Mouse (Mus musculus) lung, embryonic 15.5 days (tissue): ENCODE measurements around the gene Cdc25a. TPM values are rescaled to one million over a fixed set of nuclear protein-coding genes. Genes with fewer than 3 reads are reported as not detected.

Experiments
- microRNA-seq: library from miRNA; unstranded; fragments of <30 nt; microRNA quantifications from one replicate; pipeline ENCODE4, GENCODE M21; 2016
- polyA plus RNA-seq: library from polyadenylated mRNA; unstranded; fragments of >200 nt; fragmentation: Nextera tagmentation; extraction: Ambion mirVana; gene quantifications from 2 replicates; pipeline ENCODE4 v1.2.1, GENCODE M21; 2015

Gene Cdc25a
- polyA plus RNA-seq, 1 experiment from 2014 or later, result 27.2 TPM

Small RNAs within 50 kb of the gene (microRNA-seq; reads per million reads assigned to microRNA genes)
- 0.74 reads per million for gene Mir7089

Other genes with a start within 250 kb of the Cdc25a start
- gene Fbxw24, start 249.5 kb upstream of the Cdc25a start, polyA plus RNA-seq, result 0.10 TPM in 1 of 2 replicates, not detected in the other
- gene Fbxw25, start 210.9 kb upstream of the Cdc25a start, polyA plus RNA-seq, result not detected in 2 replicates
- gene Fbxw18, start 172.9 kb upstream of the Cdc25a start, polyA plus RNA-seq, result not detected in 2 replicates
- not detected in 2 replicates for gene Fbxw26, start 129.5 kb upstream of the Cdc25a start, polyA plus RNA-seq
- gene Fbxw27, start 84.9 kb upstream of the Cdc25a start, polyA plus RNA-seq, result not detected in 2 replicates
- gene Spink8, start 63.3 kb upstream of the Cdc25a start, polyA plus RNA-seq, result not detected in 2 replicates
- gene Nme6, start 42.8 kb upstream of the Cdc25a start, polyA plus RNA-seq, result 52.9 and 58.0 TPM in 2 replicates
- gene Camp, start 26.0 kb upstream of the Cdc25a start, polyA plus RNA-seq, result 1.0 and 1.2 TPM in 2 replicates
- 46.7 and 49.9 TPM in 2 replicates for gene Map4, start 55.9 kb downstream of the Cdc25a start, polyA plus RNA-seq
- 122 TPM in 2 replicates for gene Smarcc1, start 242.1 kb downstream of the Cdc25a start, polyA plus RNA-seq
- 115 and 120 TPM in 2 replicates for gene Dhx30, start 242.3 kb downstream of the Cdc25a start, polyA plus RNA-seq